Mouse (Mus musculus) central nervous system, embryonic 11.5 days (tissue): ENCODE results near the gene B3galnt2. TPM values are rescaled to one million over a fixed set of nuclear protein-coding genes. Genes with fewer than 3 reads are reported as not detected.

Experiments used
- polyA plus RNA-seq: library from polyadenylated mRNA; depleted of rRNA; stranded (reverse); fragments of >200 nt; gene quantifications from 2 replicates; pipeline ENCODE4 v1.2.3, GENCODE M21; 2012; rRNA removed

Gene B3galnt2
- 47.2 and 68.7 TPM in 2 replicates for polyA plus RNA-seq

GRCm38 (mm10) chr13:13953874-13954832 is at the start of gene B3galnt2:
Gene B3galnt2, plus strand, starts transcription at chr13:13954469.

DNA sequence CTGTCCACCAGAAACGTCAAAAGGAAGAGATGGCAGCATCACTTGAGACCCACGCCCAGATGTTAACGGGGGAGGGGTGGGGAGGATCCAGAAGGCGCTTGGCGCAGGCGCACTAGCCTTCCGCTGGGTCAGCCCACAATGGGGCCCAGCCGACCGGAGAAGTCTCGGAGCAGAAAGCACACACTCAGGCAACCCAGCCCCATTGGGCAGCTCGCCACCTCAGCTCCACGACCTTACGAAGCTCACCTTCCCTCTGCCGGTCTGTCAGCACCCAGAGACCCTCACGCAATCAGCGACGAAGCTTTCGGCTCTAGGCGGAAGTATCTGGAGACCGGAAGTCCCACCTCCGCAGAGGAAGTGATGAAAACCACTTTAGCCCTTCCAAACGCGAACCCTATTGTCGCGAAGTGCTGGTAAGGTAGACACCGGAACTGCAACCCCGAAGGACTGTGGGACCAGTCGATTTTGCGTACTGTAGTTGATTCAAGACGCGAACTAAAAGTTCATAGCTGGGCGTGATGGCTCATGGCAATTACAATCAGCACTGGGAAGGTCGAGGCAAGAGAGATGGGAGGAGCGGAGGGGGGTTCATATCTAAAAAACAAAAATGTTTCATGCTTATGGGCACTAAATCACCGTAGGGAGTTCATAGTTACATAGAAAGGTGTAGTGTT is 85.2 kb downstream of the B3galnt2 start, which contains the start of gene Tbce:
Gene Tbce, minus strand, starts transcription at position 347 of the 674 bp plus-strand sequence.

Other genes with a start within 250 kb of the B3galnt2 start
- gene Gng4, start 170.4 kb upstream of the B3galnt2 start, polyA plus RNA-seq = 1.2 and 1.5 TPM in 2 replicates
- gene Tbce, start 85.2 kb downstream of the B3galnt2 start, polyA plus RNA-seq = 98.2 and 120 TPM in 2 replicates
- gene Arid4b, start 108.8 kb downstream of the B3galnt2 start, polyA plus RNA-seq = 40.2 and 41.4 TPM in 2 replicates
- 28.0 and 42.4 TPM in 2 replicates for gene Ggps1, start 109.0 kb downstream of the B3galnt2 start, polyA plus RNA-seq